In the genomic region with DNA sequence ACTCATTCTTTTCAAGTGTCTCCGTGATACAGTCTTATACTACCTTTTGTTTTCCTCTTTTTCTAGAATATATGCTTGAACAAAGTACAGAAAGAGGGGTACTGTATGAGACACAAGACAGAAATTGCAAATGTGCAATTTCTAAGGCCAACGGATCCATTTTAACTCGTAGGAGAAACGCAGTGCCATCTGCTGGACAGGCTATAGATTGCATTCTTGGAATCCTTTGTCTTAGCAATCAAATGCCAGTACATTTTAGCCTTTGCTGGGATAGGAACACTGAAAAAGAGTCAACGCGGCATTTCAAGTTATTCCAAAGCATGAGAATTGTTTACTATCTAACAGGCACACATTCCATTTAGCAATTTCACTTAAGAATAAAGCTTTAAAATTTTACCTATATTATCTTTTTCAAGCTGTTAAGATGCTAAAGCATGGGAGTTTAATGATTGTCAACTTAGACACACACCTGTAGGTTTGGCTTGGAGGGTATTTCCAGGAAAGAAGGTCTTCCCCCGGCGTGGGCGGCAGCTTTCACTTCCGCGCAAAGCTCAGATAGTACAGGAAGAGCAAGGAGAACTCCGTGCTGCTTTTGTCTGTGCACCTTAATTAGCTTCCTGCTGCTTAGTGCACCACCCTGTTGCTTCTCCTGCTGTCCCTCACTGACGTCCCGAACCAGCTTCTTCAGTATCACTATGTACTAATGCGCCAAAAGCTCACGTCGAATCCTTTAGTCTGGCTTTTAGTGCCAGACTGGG, we compare ENCODE assay signal across 8 mouse cellular contexts. TPM values are rescaled to one million over a fixed set of nuclear protein-coding genes. Genes with fewer than 3 reads are reported as not detected.
DNase-seq lines count a peak whose midpoint lies in the region; ATAC-seq and TF ChIP-seq lines count a peak whose summit lies in the region.

No protein-coding gene starts in this region.

- intact Hi-C loops in heart, postnatal 36 days (cut with DNase I), result loop anchor here (1.0 kb wide), 2 partner anchors 140 to 143 kb away; no protein-coding TSS in a partner anchor

- WGBS in large intestine, adult 2 months, result 1% methylated on average over 17 of the region's 17 CpGs
- 1% methylated on average over 17 of the region's 17 CpGs for WGBS in lung, embryonic 14.5 days

- peak; percentile 63 for DNase-seq in G1E (ENCODE audit: low spot score)
- peak; percentile 17 for DNase-seq in c-Kit-negative CD71-positive TER-119-positive erythroid progenitor cells, embryonic 14.5 days (ENCODE audit: low read depth, low spot score)
- peak; percentile 44 to 48 for DNase-seq in heart, postnatal 36 days
- peak; percentile 19 for DNase-seq in large intestine, adult 2 months (ENCODE audit: low read depth, low spot score)
- DNase-seq in lung, embryonic 14.5 days, result peak; percentile 92
- peak; percentile 19 for DNase-seq in testis, postnatal 14 days (ENCODE audit: low spot score)

- peak overlapping the region; percentile 53 for H3K9ac ChIP-seq in lung, embryonic 14.5 days

- no peaks in the 10 kb centered on the region for H3K36me3 ChIP-seq in G1E (replicated peaks)
- no peaks in the 10 kb centered on the region for H3K36me3 ChIP-seq in lung, embryonic 14.5 days (ENCODE audit: insufficient read depth)

- TF ChIP-seq CTCF in G1E (IDR thresholded peaks at IDR 0.05; ENCODE audit: low read depth, low read length), result peak; percentile 78; the same call in 1 of the 2 replicates
- peak; percentile 87 for TF ChIP-seq CTCF in lung, embryonic 14.5 days (IDR thresholded peaks at IDR 0.05; ENCODE audit: low read depth)

- peaks cover 2% of the 10 kb centered on the region for H3K4me1 ChIP-seq in G1E (ENCODE audit: insufficient read depth, low read depth, low read length)
- no peaks in the 10 kb centered on the region for H3K4me1 ChIP-seq in lung, embryonic 14.5 days (ENCODE audit: insufficient read depth)

- peaks cover 32% of the 10 kb centered on the region for H3K27me3 ChIP-seq in G1E (ENCODE audit: insufficient read depth, low read length)
- H3K27me3 ChIP-seq in lung, embryonic 14.5 days (ENCODE audit: insufficient read depth, low read length), result no peaks in the 10 kb centered on the region

- ATAC-seq in G1E (ENCODE audit: extremely low read depth, insufficient number of reproducible peaks, low FRiP score, poor library complexity, severe bottlenecking), result no peak
- peak; percentile 67; the same call in 1 of the 2 replicates for ATAC-seq in erythroid progenitor cell, adult 5-6 weeks (replicated peaks; ENCODE audit: low FRiP score, poor library complexity, severe bottlenecking)
- peak; percentile 72 for ATAC-seq in lung, embryonic 14.5 days (ENCODE audit: insufficient read depth)
- peak; percentile 81 for ATAC-seq in neutrophil, adult 5-6 weeks (ENCODE audit: extremely low read depth, insufficient number of reproducible peaks, low FRiP score, poor library complexity, severe bottlenecking)

- H3K4me3 ChIP-seq in G1E (ENCODE audit: low read depth, low read length), result no peak overlapping the region; the same call in 1 of the 2 replicates
- peak overlapping the region; percentile 41 for H3K4me3 ChIP-seq in lung, embryonic 14.5 days (ENCODE audit: low read depth, low read length)

- no peaks in the 10 kb centered on the region for H3K9me3 ChIP-seq in G1E (replicated peaks)
- no peaks in the 10 kb centered on the region for H3K9me3 ChIP-seq in lung, embryonic 14.5 days (ENCODE audit: low read depth, low read length)

- H3K27ac ChIP-seq in lung, embryonic 14.5 days (ENCODE audit: low read depth), result no peak overlapping the region

- peak overlapping the region; percentile 72 for H3K4me2 ChIP-seq in lung, embryonic 14.5 days

RNA-seq across cellular contexts. Expression of gene Gm8251, which starts 19.8 kb away (rescaled TPM):
- total RNA-seq in G1E (2014; fragmentation: Nextera tagmentation) (not detected in 2 replicates), G1E (2017) (0.22 and 0.29 TPM in 2 replicates)
- polyA plus RNA-seq in G1E (2012), result 0.01 TPM in 1 of 2 replicates, not detected in the other
- 2.1 and 5.4 TPM in 2 replicates for total RNA-seq in erythroid progenitor cell, adult 5-6 weeks (2015; ENCODE audit: low replicate concordance)
- 3.3 and 5.9 TPM in 2 replicates for total RNA-seq in erythroid progenitor cell, adult 5-6 weeks (2017; ENCODE audit: low replicate concordance)
- total RNA-seq in heart, postnatal 36 days (2021), result not detected
- polyA plus RNA-seq in large intestine, adult 2 months (2012; rRNA removed), result not detected in 2 replicates
- polyA plus RNA-seq in lung, embryonic 14.5 days (2014; fragmentation: Nextera tagmentation; extraction: Ambion mirVana), result 0.14 and 0.15 TPM in 2 replicates
- total RNA-seq in neutrophil, adult 5-6 weeks (2017), result 0.81 and 0.86 TPM in 2 replicates

RNA-seq across cellular contexts. Expression of gene Mettl21c, which starts 22.1 kb away (rescaled TPM):
- total RNA-seq in G1E (2014; fragmentation: Nextera tagmentation) (not detected in 2 replicates), G1E (2017) (0.44 TPM in 1 of 2 replicates, not detected in the other)
- polyA plus RNA-seq in G1E (2012), result not detected in 2 replicates
- not detected in 2 replicates for total RNA-seq in erythroid progenitor cell, adult 5-6 weeks (2015; ENCODE audit: low replicate concordance)
- total RNA-seq in erythroid progenitor cell, adult 5-6 weeks (2017; ENCODE audit: low replicate concordance), result not detected in 2 replicates
- total RNA-seq in heart, postnatal 36 days (2021), result not detected
- polyA plus RNA-seq in large intestine, adult 2 months (2012; rRNA removed), result not detected in 2 replicates
- polyA plus RNA-seq in lung, embryonic 14.5 days (2014; fragmentation: Nextera tagmentation; extraction: Ambion mirVana), result 0.49 and 0.57 TPM in 2 replicates
- 0.25 and 0.58 TPM in 2 replicates for total RNA-seq in neutrophil, adult 5-6 weeks (2017)

Comparison
In these comparisons a context has a peak if more than half of its experiments do, and no peak if none do; other contexts are left out.
1. DNase-seq: peak in every context shown above with its lines; median percentile 92 in lung, embryonic 14.5 days; 63 in G1E; 46 in heart, postnatal 36 days; 19 in large intestine, adult 2 months; 19 in testis, postnatal 14 days; 17 in c-Kit-negative CD71-positive TER-119-positive erythroid progenitor cells, embryonic 14.5 days.